Mouse (Mus musculus) bone marrow macrophage, adult 2 months (primary cell): ENCODE data around the gene Cbarp.

Experiments used
- CTCF ChIP-seq: IDR thresholded peaks from 2 replicates; pipeline ENCODE4 v1.5.1; 2012; ENCODE audit warnings: low read depth, mild to moderate bottlenecking, low read length, moderate library complexity
- POLR2A ChIP-seq: IDR thresholded peaks from 2 replicates; pipeline ENCODE4 v1.6.1; 2012; ENCODE audit warnings: mild to moderate bottlenecking, low read depth, low read length, borderline replicate concordance

DNA sequence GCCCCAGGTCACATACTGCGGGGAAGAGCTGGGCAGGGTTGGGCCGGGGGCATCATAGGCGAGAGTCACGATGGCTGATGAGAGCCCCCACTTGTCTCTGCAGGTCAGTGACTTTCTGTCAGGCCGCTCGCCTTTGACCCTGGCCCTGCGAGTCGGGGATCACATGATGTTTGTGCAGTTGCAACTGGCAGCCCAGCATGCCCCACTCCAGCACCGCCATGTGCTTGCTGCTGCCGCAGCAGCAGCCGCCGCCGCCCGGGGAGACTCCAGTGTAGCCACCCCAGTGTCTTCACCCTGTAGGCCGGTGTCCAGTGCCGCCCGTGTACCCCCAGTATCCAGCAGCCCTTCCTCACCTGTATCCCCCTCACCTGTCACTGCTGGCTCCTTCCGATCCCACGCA lies 13.1 kb upstream of the Cbarp start:
- TF ChIP-seq POLR2A (no peak), CTCF (no peak)
